Mouse (Mus musculus) mesoderm, embryonic 11.5 days (tissue): ENCODE data around the gene Wdr34.

Source experiments
- DNase-seq: peaks from one replicate; pipeline ENCODE4 v3.0.0-alpha.2; 2012; ENCODE audit warnings: low read depth, low spot score

Gene Wdr34

DNA sequence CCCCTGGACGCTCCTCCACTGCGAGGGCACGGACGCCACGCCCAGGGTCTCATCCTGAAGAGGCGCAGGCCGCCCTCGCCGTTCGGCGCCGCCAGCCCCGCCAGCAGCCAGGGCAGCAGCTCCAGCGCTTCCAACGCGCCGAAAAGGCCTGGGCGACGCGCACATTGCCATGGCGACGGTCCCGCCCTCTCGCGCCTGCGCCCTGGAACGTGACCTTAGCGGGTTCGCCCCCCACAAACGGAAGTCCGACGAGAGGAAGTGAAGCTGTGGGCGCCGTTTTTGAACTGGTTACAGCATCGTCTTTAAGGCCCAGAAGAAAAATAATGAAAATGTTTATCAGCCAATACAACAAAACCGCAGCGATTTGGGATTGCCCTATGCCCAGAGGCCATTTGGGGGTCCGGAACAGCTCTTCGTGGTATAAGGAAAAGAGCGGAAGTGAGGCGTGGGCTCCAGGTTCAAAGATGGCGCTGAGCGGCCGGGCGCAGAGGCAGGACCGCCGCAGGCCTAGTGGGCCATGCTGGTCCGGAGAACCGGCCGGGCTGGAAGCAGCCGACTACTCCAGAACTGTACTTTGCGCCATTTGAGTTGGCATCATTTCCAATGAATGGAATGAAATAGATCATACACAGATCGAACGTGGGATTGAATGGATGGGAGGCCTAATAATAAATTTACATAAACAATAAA is at the start of gene Wdr34:
Gene Wdr34 (minus strand): TSS at position 183 of the 690 bp plus-strand sequence.
- DNase-seq, result peak; percentile 96

DNA sequence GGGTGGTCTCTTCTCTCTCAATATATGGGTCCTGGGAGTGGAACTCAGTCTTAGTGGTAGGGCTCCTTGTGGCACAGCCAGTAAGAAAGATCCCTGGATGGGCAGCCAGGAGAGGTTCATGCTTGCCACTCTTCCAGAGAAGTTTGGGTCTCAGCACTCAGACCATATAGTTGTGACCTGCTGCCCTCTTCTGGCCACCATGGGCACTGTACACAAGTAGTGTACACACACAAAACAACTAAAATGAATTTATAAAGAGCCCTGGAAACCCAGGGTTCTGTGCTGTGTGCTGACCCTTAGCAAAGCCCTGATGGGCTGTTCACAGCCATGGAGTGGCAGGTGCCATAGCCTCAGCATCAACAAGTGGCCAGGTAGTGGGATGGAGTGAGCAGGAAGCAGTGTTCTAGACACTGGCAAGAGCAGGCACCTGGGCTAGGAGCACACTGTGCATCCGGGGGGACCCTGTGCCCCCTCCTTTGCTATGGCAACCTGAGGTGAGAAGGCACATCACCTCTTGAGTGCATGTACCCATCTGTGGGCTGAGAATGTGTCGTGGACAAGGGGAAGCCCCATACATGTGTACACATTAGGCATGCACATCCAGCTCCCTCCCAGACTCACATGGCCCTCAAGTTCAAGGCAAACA is 47.3 kb upstream of the Wdr34 start:
- peak; percentile 63 for DNase-seq

DNA sequence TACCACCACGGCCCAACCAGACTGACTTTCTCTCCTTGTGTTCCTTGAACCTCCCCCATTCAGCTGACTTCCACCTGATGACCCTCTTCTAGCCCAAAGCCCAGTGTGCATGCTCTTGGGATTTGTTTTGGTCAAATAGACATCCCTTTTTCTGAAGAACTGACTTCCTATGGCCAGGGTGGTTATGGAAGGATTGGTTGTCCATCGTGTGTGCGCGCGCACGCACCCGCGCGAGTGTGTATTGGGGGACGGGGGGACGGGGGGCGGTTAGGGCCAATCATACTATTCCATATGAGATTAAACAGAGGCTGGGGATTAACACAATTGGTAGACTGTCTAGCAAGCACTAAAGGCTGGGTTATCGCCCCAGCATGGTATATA is 45.5 kb upstream of the Wdr34 start:
- no peak for DNase-seq

DNA sequence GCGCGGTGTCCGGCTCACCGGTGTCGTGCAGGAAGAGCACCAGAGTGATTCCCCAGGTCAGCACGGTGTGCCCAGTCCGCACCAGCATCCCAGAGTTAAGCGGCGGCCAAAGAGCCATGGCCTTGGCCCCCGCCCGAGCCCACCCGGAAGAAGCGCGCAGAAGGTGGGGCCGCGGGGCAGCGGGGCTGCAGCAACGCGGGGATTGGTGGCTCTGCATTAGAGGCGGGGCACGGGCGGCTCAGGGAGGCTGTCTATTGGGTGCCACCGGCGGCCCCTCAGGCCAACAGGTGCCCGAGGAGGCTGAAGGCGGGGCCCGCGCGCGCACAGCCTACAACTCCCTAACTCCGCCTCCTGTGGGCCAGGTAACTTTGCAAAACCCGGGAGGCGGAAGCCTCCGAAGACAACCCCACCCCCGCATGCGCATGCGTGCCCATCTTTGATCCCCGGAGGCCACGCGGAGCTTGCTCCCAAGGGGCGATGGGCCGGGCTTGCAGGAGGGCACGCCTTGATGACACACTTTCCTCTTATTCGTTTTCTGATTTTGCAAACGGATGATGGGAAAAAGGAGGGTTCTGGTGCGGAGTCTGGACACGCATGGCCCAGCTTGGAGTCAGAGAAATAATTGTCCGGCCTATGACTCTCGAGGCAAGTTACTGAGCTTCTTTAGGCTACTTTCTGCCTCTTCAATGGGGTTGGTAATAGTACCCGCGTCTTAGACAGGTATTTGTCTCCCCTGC is 45.0 kb upstream of the Wdr34 start, which contains the start of gene Zdhhc12:
Gene Zdhhc12 (minus strand): TSS at position 178 of the 737 bp plus-strand sequence.
- DNase-seq, result peak; percentile 96

DNA sequence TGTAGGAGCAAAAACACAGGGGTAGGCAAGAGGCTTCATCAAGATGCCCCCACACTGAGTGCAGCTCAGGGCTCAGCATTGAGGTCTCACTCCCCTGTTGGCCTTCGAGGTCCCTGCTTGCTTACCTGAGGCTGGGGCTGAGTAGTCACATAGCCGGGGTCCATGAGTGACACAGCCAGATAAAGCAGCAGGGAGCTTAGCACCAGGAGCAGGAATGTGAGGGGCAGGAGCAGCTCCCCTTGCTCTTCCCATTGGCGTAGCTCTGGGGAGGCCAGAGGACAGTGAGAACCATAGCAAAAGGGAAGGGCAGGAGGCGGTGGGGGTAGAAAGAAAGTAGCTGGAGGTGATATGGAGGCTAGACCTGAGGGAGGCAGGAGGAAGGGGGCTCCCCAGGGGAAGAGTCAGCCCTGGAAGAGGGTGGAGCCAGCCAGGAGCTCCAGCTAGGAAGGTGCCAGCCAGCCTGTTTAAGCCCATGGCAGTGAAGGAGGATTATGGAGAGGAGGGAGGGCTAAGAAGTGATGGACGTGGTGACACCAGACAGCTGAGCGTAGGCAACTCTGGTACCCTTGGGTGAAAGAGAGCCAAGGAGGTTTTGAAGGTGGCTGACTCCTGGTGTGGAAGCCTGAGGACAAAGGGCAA is 43.7 kb upstream of the Wdr34 start:
- no peak for DNase-seq

DNA sequence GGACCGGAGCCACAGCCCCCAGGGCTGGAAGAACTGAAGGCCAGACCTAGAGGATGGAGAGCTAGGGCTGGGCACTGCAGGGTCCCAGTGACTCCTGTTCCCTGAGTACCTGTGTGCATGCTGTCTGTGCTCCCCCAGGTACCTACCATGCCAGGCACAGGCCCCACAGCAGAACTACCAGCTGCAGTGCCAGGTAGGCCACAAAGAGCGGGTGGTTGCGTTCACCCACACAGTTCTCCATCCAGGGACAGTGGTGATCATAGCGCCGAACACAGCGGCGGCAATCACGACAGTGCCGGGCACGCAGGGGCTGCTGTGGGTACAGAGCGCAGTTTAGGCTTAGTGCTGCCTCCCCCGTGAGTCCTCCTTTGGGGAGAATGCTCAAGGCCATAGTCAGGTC is 42.8 kb upstream of the Wdr34 start:
- no peak for DNase-seq

DNA sequence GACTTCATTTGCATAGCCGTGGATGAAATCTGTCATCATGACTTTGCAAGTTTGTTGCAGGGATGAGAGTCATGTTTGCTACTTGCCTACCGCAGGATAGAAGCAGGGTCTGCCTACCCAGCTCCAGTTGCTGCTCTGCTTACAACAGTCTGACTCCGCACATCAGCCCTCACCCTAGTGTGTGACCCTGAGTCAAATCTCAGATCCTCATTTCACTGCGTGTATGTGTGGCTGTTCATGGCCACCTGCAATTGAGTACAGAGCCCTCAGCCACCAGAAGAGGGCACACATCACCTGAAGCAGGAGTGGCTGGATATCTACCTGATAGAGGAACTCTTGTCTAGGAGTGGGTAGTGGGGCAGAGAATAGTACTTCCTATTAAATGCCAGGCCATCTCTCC is 38.6 kb upstream of the Wdr34 start:
- no peak for DNase-seq

DNA sequence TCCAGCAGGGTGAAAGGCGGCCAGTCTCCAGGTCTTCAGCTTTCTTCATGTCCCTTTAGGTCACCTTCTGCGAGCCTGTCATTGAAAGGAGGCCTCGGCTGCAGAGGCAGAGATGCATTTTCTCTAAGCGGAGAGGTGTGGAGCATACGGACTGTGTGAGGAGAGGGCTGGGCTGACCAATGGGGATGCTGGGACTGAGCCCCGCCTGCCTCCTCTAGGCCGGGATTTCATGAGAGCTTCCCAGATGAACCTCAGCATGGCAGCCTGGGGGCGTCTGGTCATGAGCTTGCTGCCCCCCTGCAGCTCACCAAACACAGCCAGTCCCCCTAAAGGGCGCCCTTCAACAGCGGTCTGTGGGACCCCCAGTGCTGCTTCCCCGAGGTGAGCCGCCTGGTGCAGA is 36.0 kb upstream of the Wdr34 start:
- no peak for DNase-seq

DNA sequence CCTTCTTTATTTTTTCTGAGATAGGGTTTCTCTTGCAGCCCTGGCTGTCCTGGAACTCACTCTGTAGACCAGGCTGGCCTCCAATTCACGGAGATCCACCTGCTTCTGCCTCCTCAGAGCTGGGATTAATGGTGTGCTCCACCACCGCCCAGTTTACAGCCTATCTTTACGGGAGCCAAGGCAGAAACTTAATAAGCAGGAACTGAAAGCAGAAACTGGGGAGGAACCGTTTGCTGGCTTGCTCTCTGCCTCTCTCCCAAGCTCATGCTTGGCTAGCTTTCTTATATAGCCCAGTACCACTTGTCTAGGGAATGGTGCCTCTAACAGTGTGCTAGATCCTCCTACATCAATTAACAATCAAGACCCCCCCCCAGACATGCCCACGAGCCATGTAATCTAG is 35.4 kb upstream of the Wdr34 start:
- DNase-seq, result no peak

DNA sequence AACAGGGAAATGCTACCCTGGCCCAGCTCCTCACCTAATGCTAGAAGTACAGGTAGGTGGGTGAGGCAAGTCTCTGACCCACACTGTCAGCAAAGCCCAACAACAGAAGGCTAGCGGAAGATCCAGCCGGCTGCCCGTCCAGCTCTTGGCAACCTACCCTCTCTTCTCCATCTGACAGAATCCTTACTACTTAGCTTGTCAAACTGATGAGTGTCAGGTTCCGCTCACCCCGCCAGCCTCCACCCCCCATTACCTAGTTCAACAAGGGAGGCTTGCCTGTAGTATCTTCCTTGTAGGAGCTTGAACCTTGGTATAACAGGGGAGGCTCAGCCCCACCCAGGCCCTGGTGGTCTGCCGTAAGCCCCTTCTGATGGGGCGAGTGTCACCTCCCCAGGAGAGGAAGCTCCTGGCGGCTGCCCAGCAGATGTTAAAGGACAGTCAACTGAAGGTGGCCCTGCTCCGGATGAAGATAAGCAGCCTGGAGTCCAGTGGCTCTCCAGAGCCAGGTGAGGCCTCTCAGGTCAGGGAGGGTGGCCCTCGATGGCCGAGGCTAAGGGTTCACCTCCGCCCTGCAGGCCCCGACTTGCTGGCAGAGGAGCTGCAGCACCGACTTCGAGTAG is 31.6 kb upstream of the Wdr34 start:
- no peak for DNase-seq

DNA sequence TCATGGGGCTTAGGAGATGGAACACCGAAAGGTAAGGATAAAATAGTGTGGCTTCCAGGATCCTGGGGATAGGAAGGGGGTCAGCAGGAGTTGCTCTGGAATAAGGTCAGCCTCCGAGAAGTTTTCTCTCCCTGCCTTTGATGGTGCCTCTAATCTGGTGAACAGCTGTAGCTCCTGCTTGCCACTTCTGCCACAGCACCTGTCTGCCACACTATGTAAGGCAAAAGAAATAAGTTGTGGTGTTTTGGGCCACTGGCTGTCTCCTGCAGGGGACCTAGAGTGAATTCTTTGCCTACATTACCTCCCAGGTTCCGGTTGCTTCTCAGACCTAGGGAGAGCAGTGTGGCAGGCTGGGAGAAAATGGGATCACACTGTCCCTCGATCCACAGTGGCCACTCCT is 30.1 kb upstream of the Wdr34 start:
- no peak for DNase-seq

DNA sequence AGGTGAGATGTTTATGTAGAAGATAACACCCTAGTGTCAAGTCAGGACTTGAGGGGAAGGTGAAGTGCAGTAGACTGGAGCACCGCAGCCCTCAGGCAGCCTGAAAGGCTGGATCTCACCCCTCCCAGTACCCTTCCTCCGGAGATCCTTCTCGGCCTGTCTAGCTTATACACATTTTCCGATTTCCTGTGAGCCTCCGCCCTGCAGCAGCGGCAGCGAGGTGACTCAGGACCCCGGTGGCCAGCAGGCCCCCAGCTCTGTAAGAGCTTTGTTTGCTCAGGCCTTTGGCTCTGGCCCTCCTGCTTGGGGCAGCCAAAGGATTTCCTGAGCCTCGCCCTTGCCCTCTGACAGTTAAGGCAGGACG is 29.6 kb upstream of the Wdr34 start:
- no peak for DNase-seq

DNA sequence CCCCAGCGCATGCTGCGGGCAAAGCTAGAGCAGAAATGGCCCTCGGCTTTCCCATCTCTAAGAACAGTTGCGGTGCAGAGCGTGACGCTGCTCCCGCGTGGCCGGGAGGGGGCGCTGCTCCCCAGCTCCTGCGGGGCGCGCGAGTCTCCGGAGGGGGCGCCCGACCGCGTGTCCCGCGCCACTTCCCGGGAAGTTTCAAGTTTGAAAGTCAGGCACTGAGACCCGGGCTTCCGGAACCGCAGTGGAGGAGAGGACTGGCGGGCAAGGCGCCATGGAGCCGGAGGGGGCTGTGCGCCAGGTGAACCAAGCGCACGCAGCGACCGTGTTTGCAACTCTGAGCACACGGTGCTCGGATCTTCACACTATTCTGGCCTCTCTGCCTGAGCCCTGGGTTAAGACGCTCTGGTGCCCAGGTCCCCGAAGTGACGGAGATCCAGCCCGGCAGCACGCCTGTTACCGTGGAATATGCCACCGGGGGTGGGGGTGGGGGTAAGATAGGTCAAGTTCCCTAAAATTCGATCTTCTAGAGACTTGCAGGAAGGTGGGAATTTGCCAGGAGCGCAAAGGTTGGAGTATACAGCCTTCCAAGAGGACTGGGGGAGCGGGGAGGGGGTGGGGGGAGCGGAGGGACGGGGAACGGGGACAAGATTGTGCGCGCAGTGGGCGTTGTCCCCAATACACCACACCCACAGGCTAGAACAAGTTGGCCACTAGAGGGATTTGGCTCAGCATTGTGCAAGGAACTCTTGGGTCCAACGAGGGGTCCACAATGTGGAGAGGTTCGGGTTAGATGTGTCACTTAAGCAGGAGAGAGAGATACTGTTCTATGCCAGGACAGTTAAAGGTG is 29.0 kb upstream of the Wdr34 start, which contains the start of gene Pkn3:
Gene Pkn3 (plus strand): TSS at position 183 of the 847 bp plus-strand sequence.
- peak; percentile 93 for DNase-seq

DNA sequence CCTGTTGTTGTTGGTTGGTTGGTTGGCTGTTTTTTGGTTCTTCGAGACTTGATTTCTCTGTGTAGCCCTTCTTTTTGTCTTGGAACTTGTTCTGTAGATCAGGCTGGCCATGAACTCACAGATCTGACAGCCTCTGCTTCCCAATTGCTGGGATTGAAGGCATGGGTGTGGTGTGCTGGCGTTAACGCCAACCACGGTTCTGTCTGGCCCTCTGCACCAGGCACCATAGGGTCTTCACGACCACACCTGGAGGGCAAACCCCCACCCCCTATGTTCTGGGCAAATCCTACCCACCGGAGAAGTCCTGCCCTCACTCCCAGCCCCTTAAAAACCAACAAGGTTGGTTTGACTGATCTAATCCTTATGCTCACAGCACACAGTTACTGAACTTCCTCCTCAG is 28.3 kb upstream of the Wdr34 start:
- no peak for DNase-seq

DNA sequence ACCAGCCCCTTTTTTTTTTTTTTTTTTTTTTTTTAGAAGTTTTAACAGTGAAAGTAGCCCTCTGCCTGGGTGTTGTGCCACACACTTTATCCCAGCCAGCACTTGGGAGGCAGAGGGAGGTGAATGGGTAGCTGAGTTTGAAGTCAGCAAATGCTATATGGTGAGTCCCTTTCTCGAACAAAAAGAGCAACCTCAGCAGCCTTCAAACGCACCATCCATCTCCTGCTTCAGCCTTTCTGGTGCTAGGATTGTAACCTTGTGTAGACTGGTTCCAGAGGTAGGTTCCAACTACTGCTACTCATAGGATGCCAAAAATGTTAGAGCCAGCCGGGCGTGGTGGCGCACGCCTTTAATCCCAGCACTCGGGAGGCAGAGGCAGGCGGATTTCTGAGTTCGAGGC is 27.8 kb upstream of the Wdr34 start:
- no peak for DNase-seq

DNA sequence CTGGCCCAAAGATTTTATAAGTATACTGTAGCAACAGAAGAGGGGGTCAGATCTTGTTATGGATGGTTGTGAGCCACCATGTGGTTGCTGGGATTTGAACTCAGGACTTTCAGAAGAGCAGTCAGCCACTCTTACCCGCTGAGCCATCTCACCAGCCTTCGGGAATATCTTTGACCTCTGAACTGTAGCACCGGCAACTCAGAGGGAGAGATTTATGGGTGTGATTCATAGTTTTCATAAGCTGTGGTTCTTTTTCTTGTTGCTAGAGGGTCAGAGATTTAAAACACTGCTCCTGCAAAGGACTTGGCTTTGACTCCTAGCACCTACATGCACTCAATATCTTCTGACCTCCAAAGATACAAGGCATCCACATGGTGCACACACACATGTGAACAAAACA is 26.9 kb upstream of the Wdr34 start:
- no peak for DNase-seq

DNA sequence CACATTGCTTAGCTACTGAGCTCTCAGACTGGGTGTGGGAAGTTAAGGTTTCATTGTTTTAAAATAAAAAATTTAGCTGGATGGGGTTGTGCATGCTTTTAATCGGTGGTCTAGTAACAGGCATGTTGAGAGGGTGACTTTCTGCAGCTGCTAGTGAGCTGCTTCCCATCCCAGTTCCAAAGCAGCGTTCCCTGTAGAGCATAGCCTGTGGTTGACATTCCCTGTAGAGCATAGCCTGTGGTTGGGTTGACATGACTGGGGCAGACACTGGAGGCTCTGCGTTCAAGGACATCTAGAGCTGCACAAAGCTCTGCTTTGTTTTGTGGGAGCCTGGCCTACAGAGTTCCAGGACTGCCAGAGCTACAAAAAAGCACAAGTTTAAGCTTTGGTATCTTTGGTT is 24.6 kb upstream of the Wdr34 start:
- no peak for DNase-seq

DNA sequence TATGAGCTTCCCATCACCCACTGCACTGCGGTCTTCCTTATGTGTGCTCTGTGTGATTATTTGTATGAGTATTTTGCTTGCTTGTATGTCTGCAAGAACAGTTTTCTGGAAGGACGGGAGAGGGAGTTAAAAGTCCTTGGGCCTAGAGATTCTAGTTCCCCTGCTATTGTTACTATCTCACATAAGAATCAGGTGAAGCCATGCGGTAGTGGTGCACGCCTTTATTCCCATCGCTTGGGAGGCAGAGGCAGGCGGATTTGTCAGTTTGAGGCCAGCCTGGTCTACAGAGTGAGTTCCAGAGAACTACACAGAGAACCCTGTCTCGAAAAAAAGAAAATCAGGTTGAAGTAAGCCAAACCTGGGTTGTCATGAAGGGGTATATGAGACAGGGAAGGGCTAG is 24.2 kb upstream of the Wdr34 start:
- DNase-seq, result no peak

DNA sequence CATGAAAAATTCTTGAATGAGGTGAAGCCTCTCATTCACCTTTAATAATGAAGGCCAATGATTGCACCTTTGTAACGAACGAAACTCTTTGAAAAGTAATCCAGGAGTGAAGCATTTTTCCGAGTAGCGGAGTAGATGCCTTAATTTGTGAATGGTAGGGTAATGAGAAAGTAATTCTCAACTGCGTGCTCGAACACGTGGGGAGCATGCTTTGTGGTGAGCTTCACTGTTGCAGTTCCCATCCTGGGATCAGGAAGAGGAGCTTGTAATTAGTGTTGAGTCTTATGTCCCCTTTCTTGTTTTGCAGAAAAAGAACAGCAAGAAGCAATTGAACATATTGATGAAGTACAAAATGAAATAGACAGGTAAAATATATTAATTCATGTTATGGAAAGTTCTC is 19.3 kb upstream of the Wdr34 start:
- DNase-seq, result no peak

DNA sequence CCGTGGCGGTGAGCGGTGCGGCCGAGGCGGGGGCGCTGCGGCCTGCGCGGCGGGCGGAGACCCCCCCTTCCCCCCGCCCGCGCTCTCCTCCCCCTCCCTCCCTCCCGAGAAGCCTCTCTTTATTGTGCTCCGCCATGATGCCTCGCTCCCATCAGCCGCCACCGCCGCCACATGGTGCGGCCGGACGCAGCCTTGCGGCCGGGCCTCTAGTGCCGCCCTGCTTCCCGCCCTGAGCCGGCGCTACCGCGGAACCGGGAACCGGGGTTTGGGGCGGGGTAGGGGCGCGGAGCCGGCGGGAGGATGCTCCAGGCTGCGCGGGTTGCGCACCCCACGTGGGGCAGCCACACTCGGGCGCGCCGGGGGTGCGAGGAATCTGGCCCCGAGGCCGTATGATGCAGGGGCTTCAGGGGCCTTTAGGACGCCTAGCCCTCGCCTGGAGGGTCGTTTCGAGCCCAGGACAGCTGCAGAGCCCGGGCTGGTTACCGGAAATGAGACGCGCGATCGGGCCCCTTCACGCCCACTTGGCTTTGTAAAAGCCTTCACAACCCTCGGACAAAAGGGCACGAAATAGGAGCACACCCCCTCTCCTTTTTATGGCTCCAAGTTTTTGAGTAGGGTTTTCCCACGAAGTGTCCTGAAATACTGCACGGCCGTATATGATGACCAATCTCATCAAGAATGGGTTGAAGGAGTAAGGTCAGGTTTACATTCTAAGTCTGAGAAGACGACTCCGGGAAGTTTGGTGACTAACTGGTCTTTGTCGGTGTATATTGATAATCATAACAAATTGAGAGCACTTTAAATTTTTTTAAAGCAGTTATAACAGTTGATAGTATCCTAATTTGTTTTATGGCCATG is 18.6 kb upstream of the Wdr34 start:
- DNase-seq, result no peak
